Mouse (Mus musculus): ENCODE measurements around the gene Gm21985. TPM values are rescaled to one million over a fixed set of nuclear protein-coding genes. Genes with fewer than 3 reads are reported as not detected.

The Gm21985 gene
- polyA plus RNA-seq, 1 experiment from 2014 or later, result not detected

GRCm38 (mm10) chr2:112341117-112341516, 75.0 kb downstream of the Gm21985 start:
- ATAC-seq (ENCODE audit: low FRiP score, low TSS enrichment), result no peak
- H3K27me3 ChIP-seq (ENCODE audit: control insufficient read depth, insufficient read depth, low read length), result no peaks in the 10 kb centered on the region
- H3K9ac ChIP-seq (ENCODE audit: low read length), result no peak overlapping the region
- no peak for TF ChIP-seq EP300 (optimal IDR thresholded peaks at IDR 0.05)
- TF ChIP-seq CTCF (IDR thresholded peaks at IDR 0.05; ENCODE audit: low read depth), result no peak
- H3K36me3 ChIP-seq (ENCODE audit: control insufficient read depth, insufficient read depth, low read length), result peaks cover 6% of the 10 kb centered on the region; the same call in 1 of the 2 replicates
- H3K4me3 ChIP-seq (ENCODE audit: low read depth, low read length), result no peak overlapping the region
- DNase-seq (ENCODE audit: low spot score), result no peak
- WGBS, result 69% methylated on average over 3 of the region's 3 CpGs
- H3K9me3 ChIP-seq (ENCODE audit: control insufficient read depth, low read length), result no peaks in the 10 kb centered on the region
- H3K4me2 ChIP-seq (replicated peaks; ENCODE audit: low read depth), result no peak overlapping the region
- no peaks in the 10 kb centered on the region for H3K4me1 ChIP-seq (replicated peaks; ENCODE audit: control insufficient read depth, insufficient read depth)
- no peak overlapping the region for H3K27ac ChIP-seq (replicated peaks)

- Histone ChIP-seq H3K4me2 (replicated peaks; ENCODE audit: low read depth) (no peak overlapping the region), H3K9me3 (ENCODE audit: control insufficient read depth, low read length) (no peaks in the 10 kb centered on the region), H3K27ac (replicated peaks) (no peak overlapping the region), H3K36me3 (ENCODE audit: control insufficient read depth, insufficient read depth, low read length) (peaks cover 12% of the 10 kb centered on the region), H3K4me1 (replicated peaks; ENCODE audit: control insufficient read depth, insufficient read depth) (no peaks in the 10 kb centered on the region), H3K9ac (ENCODE audit: low read length) (no peak overlapping the region), H3K27me3 (ENCODE audit: control insufficient read depth, insufficient read depth, low read length) (no peaks in the 10 kb centered on the region), H3K4me3 (ENCODE audit: low read depth, low read length) (no peak overlapping the region)
- TF ChIP-seq EP300 (optimal IDR thresholded peaks at IDR 0.05) (no peak), CTCF (IDR thresholded peaks at IDR 0.05; ENCODE audit: low read depth) (no peak)
- WGBS, result 85% methylated on average over 3 of the region's 3 CpGs
- no peak for ATAC-seq (ENCODE audit: low FRiP score, low TSS enrichment)
- DNase-seq (ENCODE audit: low spot score), result no peak
Measured at GRCm38 (mm10) chr2:112348246-112348645, 82.1 kb downstream of the Gm21985 start.

- no peaks in the 10 kb centered on the region for H3K27me3 ChIP-seq (ENCODE audit: control insufficient read depth, insufficient read depth, low read length)
- no peak for DNase-seq (ENCODE audit: low spot score)
- no peaks in the 10 kb centered on the region for H3K4me1 ChIP-seq (replicated peaks; ENCODE audit: control insufficient read depth, insufficient read depth)
- TF ChIP-seq CTCF (IDR thresholded peaks at IDR 0.05; ENCODE audit: low read depth) (no peak), EP300 (optimal IDR thresholded peaks at IDR 0.05) (no peak)
- ATAC-seq (ENCODE audit: low FRiP score, low TSS enrichment), result no peak
- H3K9ac ChIP-seq (ENCODE audit: low read length), result no peak overlapping the region
- no peak overlapping the region for H3K4me3 ChIP-seq (ENCODE audit: low read depth, low read length)
- WGBS, result 90% methylated on average over 7 of the region's 7 CpGs
- peaks cover 14% of the 10 kb centered on the region for H3K36me3 ChIP-seq (ENCODE audit: control insufficient read depth, insufficient read depth, low read length)
- no peak overlapping the region for H3K4me2 ChIP-seq (replicated peaks; ENCODE audit: low read depth)
- H3K9me3 ChIP-seq (ENCODE audit: control insufficient read depth, low read length), result no peaks in the 10 kb centered on the region
- no peak overlapping the region for H3K27ac ChIP-seq (replicated peaks)
Measured at GRCm38 (mm10) chr2:112353685-112354455, 87.8 kb downstream of the Gm21985 start.

GRCm38 (mm10) chr2:112359611-112360010, 93.5 kb downstream of the Gm21985 start:
- H3K9me3 ChIP-seq (ENCODE audit: control insufficient read depth, low read length), result no peaks in the 10 kb centered on the region
- peaks cover 17% of the 10 kb centered on the region for H3K36me3 ChIP-seq (ENCODE audit: control insufficient read depth, insufficient read depth, low read length)
- DNase-seq (ENCODE audit: low spot score) (no peak), ATAC-seq (ENCODE audit: low FRiP score, low TSS enrichment) (peak; percentile 53; the same call in 1 of the 2 replicates)
- no peak overlapping the region for H3K9ac ChIP-seq (ENCODE audit: low read length)
- TF ChIP-seq EP300 (optimal IDR thresholded peaks at IDR 0.05) (no peak), CTCF (IDR thresholded peaks at IDR 0.05; ENCODE audit: low read depth) (no peak)
- WGBS, result 22% methylated on average over 2 of the region's 2 CpGs
- H3K27me3 ChIP-seq (ENCODE audit: control insufficient read depth, insufficient read depth, low read length), result no peaks in the 10 kb centered on the region
- H3K4me3 ChIP-seq (ENCODE audit: low read depth, low read length), result no peak overlapping the region
- H3K4me1 ChIP-seq (replicated peaks; ENCODE audit: control insufficient read depth, insufficient read depth), result no peaks in the 10 kb centered on the region
- no peak overlapping the region for H3K4me2 ChIP-seq (replicated peaks; ENCODE audit: low read depth)
- H3K27ac ChIP-seq (replicated peaks), result no peak overlapping the region

- H3K9ac ChIP-seq (ENCODE audit: low read length), result no peak overlapping the region
- no peak overlapping the region for H3K27ac ChIP-seq (replicated peaks)
- H3K4me1 ChIP-seq (replicated peaks; ENCODE audit: control insufficient read depth, insufficient read depth), result no peaks in the 10 kb centered on the region
- TF ChIP-seq EP300 (optimal IDR thresholded peaks at IDR 0.05) (no peak), CTCF (IDR thresholded peaks at IDR 0.05; ENCODE audit: low read depth) (no peak)
- peaks cover 17% of the 10 kb centered on the region for H3K36me3 ChIP-seq (ENCODE audit: control insufficient read depth, insufficient read depth, low read length)
- no peak overlapping the region for H3K4me3 ChIP-seq (ENCODE audit: low read depth, low read length)
- ATAC-seq (ENCODE audit: low FRiP score, low TSS enrichment) (no peak), DNase-seq (ENCODE audit: low spot score) (no peak)
- no peaks in the 10 kb centered on the region for H3K27me3 ChIP-seq (ENCODE audit: control insufficient read depth, insufficient read depth, low read length)
- WGBS, result 73% methylated on average over 12 of the region's 12 CpGs
- no peaks in the 10 kb centered on the region for H3K9me3 ChIP-seq (ENCODE audit: control insufficient read depth, low read length)
- no peak overlapping the region for H3K4me2 ChIP-seq (replicated peaks; ENCODE audit: low read depth)
Measured at GRCm38 (mm10) chr2:112360012-112360780, 94.1 kb downstream of the Gm21985 start.

- Histone ChIP-seq H3K4me3 (ENCODE audit: low read depth, low read length) (no peak overlapping the region), H3K9ac (ENCODE audit: low read length) (no peak overlapping the region), H3K4me2 (replicated peaks; ENCODE audit: low read depth) (no peak overlapping the region), H3K9me3 (ENCODE audit: control insufficient read depth, low read length) (no peaks in the 10 kb centered on the region), H3K36me3 (ENCODE audit: control insufficient read depth, insufficient read depth, low read length) (peaks cover 17% of the 10 kb centered on the region), H3K27ac (replicated peaks) (no peak overlapping the region), H3K27me3 (ENCODE audit: control insufficient read depth, insufficient read depth, low read length) (no peaks in the 10 kb centered on the region), H3K4me1 (replicated peaks; ENCODE audit: control insufficient read depth, insufficient read depth) (no peaks in the 10 kb centered on the region)
- DNase-seq (ENCODE audit: low spot score) (no peak), ATAC-seq (ENCODE audit: low FRiP score, low TSS enrichment) (no peak)
- WGBS, result 85% methylated on average over 2 of the region's 2 CpGs
- TF ChIP-seq CTCF (IDR thresholded peaks at IDR 0.05; ENCODE audit: low read depth), result no peak
- TF ChIP-seq EP300 (optimal IDR thresholded peaks at IDR 0.05), result no peak
Measured at GRCm38 (mm10) chr2:112360781-112361169, 94.7 kb downstream of the Gm21985 start.

All from stomach, postnatal 0 days (tissue).